Mouse (Mus musculus) thymus, postnatal 4 days (tissue): ENCODE measurements around the gene Golga5.

Experiments
- DNase-seq: peaks from one replicate; pipeline ENCODE4 v3.0.0; 2021

Gene Golga5

DNA sequence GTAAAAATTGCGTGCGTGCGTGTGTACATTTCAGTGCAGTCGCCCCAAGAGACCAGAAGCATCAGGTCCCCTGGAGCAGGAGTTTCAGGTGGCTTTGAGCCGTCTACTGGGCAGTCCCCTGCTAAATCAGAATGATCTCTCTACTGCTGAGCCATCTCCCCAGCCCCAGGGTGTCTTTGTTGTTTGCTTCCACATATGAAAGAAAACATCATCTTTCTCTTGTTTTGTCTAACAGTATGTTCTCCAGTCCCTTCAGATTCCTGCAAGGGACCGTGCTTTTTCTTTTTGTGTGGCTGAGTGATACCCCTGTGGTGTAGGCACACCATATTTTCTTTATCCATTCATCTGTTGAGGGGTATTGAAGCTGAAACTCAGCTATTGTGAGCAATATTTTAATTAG, 45.8 kb downstream of the Golga5 start:
- DNase-seq = no peak

DNA sequence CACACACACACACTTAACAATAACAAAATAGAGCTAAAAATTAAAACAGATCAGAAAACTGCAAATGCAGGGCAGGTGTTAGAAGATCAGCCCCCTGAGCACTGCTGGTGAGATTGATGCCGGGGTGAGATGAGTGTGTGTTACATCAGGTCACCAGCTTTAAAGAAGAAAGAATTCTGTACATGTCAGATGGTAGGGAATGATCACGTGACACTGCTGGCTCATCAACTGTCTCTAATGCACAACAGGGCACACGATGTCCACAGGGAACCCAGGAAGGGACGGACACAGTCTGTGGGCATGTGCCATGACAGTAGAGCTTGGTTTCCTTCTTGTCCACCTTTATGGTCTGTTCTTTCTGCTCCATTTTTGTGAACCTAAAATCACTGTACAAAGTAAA, 47.2 kb downstream of the Golga5 start:
- no peak for DNase-seq

DNA sequence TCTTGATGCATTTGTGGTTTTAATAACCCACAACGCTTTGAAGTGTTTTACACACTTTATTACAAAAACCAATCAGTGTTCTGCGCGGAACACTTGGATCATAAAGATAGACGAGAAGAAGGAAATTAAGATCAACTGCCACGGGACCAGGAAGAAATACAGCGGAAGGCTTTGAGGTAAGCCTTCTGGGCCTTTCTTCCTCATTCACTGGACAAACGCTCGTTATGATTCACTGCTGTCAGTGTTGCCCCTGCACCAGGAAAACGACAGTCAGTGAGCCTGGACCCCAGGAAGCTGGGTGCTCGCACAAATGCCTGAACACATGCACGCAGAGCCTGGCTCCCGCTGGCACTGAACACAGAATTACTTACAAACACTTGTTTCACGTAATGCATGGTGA, 48.7 kb downstream of the Golga5 start:
- no peak for DNase-seq

DNA sequence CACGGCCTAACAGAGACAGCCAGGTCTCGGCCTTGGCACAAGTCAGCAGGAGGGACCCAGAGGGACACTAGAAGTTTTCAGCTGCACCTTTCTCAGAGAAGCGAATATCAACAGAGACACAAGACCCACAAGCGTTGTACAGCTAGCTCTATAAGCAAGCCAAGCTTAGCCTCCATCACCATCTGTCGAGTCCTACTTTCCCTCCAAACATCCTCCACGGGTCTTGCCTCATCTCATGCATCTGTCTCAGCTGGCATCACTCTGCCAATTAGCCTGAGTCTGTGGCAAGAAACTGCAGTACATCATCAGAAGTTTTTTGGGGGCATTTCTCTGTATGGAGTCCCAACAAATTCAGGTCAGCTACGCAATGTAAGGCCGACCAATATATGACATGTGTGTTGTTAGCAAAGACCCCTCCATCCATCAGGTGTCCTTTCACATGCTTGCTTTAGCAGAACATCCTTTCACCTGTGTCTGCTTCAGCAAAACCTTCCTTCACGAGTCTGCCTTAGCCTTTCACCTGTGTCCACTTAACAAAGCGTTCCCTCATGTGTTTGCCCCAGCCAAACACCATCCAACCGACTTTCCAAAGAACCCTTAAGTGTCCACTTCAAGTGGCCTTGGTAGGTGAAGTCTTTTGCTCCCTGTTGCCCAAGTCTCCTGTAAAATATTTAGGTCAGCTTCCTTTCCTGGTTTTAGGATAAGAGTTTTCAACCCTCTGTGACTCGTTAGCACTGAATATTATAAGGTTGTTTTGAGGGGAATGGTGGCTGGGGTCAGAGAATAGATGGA, 51.2 kb downstream of the Golga5 start:
- no peak for DNase-seq

DNA sequence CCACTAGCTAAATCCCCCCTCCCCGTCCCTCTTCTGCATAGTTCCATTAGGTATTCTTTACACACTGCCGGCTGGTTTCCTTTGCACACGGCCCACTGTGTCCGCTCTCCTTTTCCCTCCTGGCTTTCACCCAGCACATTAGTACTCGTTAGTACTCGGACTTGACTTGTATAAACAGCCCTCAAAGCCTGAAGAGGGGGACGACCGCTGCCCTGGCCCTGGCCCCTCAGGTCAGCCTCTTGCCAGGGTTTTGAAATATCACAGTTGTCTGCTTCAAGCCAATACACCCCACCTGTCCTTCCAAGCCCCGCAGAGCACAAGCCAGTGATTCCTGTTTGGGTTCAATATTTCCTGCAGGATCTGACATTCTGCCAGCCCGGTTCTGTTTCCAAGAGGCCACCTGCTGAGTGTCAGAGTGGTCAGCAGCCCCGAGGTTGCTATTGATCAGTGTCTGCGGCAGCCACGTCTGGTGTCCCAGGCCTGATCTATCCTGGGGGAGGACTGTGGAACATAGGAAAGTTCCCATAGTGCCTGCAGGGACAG, 52.9 kb downstream of the Golga5 start:
- no peak for DNase-seq

DNA sequence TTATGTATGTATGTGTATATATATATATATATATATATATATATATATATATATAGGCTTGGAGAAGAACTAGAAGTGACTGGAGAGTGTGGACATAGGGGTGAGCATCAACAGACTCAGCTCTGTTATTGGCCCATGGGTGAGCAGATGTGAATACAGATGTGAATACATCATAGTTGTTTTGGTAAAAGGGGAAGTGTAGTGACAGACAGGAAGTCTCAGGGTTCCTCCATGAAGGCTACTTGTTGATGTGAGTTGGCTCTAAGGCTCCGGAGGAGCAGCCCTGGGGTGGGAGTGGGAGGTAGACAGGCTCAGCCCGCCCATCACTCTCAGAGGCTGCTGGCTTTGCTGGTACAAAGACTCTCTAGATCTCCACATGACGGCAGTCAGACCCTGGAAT, 55.3 kb downstream of the Golga5 start:
- no peak for DNase-seq

DNA sequence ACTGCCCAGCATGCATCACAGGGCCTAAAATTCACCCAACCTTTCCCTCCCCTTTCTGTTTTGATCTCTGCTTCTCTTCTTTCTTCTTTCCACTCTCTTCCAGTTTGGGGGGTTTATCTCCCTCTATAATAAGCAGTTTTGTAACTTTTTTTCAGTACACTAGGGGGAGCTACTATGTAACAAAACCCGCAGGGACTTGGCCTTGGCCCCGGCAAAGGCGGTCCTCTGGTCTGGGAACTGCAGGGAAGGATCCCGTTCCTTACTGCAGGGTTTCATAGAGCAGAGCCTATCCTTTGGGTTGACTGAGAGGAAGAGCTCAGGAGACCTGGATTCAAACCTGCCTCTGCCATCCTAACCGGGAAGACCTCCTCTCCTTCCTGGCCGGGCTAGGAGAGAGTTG, 55.8 kb downstream of the Golga5 start:
- DNase-seq = peak; percentile 23

DNA sequence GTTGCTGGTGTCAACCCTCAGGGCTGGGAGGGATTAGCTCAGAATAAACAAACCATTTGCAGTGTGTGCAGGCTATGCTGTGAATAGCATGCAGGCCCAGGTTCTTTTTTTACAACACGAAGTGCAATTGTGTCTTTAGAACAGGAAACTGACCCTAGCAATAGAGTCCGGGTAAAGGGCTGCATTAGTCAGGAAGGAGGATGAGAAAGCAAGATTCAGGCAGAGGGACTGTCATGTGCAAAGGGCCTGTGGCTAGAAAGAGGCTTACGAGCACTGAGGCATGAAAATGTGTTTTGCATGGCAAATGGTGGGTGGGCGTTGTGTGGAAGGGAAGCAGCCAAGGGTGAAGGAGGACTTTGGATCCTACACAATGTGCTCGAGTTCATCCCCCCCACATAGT, 59.1 kb downstream of the Golga5 start:
- DNase-seq = no peak

DNA sequence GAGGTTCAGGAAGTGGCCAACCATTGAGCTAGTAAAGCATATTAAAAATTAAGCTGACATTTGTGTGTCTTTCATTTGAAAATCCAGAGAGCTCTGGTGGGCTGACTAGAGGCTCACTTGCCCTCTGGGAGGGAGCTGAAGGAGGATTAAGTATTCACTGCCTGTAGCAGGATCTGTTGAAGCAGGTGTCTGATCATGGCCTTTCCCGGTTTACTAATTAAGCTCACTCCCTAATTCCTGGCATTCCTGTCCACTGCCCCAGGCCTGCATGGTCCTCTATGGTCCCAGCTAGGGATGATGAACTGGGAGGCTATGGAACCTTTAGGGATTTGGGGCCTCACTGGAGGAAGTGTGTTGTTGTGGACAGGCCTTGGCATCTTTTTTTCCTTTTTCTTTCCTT, 66.9 kb downstream of the Golga5 start:
- no peak for DNase-seq

DNA sequence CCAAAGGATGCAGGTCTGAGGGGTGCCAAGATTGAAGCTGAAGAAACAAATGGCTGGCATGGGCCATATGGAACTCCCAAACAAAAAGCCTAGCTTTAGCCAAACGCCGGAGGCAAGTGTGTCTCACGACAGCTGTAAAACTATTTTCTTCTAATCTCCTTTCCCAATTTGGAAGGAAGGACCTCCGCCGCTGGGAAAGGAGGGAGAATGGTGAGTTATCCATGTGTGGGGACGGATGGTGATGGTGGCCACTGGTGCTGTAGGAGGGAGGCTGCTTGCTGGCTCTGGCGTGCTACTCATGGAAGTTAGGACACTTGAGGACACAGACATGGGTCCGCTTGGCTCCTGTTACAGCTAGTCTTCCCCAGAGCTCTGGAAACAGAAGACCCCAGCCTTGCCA, 71.3 kb downstream of the Golga5 start:
- DNase-seq = no peak

DNA sequence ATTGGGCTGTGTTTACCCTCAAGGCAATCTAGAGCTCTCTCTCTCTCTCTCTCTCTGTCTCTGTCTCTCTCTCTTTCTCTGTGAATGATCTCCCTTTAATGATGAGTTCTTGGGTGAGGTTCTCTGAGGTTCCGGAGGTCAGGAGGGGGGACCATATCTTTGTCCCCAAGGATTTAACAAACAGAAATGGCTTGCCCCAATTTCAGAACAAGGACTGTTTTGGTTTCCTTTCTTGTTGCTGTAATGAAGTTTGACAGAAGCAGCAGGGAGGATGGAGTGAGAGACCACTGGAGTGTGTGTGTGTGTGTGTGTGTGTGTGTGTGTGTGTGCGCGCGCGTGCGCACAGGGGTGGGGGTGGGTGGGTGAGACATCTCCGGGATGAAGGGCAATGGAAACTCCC, 72.2 kb downstream of the Golga5 start:
- no peak for DNase-seq

DNA sequence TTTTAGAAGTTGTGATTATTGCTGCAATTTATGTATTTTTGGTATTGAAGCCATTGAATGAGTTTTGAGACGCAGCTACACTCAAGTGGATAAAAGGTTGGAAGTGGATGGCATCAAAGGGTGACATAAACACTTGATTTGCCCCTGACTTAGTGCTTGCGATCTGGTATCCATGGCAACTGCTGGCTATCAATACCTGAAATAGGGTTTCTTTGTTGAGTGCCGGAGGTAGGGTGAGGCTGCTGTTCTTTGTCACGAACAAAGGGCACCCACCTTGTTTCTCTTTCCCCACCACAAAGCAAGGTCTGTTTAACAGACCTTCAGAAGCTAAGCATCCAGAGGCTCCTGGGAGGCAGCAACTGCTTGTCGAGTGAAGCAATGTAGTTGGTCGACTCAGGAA, 76.2 kb downstream of the Golga5 start:
- DNase-seq = no peak
